Mouse (Mus musculus): ENCODE measurements at regions not wholly inside any gene's neighbourhood (a gene's known extent, or its start where the extent isn't known, plus 50 kb on each side); places are given as distances from the start of the nearest gene placed in this dataset.
A peak's percentile ranks its signal among the peaks of the same experiment; 100 is the strongest.
"Not testable (repeated sequence)": the region's sequence is repeated elsewhere in the genome, so short reads cannot be mapped to it uniquely, and the experiment has no call there.

DNA sequence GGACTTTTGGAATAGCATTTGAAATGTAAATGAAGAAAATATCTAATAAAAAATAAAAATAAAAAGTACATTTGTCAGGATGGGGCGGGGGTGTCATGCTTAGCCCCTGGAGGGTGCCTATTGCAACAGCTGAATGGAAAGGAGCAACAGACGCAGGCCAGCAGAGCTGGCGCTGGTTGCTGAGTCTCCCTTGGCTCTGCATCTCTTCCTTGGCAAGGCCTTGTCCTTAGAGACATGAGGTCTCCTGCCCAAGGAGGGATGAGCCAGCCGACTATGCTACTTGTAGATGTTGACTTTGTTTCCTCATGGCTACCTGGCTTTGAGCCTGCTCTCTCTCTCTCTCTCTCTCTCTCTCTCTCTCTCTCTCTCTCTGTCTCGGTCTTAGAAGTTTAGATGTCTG, 166.4 kb downstream of the Opa1 start:
- no peak for DNase-seq (ENCODE audit: low spot score in 2 of 2)

DNA sequence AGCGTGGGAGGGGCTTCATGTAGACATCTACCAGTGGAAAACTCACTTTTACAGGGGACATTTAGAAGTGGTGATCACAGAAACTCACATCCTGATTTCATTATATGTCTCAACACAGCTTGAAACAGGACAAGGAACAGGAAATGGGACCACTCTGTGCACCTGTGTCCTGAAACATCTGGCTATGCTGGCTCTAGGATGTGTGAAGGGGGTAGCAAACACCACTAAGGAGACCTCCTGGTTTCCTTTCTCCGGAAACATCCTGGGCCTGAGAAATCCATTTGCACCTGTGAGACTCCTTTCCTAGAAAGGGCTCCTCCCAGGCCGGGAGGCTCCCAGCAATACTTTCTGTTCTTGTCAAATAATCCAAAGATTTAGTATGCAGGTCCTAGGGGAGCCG, 167.1 kb downstream of the Opa1 start:
- no peak for DNase-seq (ENCODE audit: low spot score in 2 of 2)

DNA sequence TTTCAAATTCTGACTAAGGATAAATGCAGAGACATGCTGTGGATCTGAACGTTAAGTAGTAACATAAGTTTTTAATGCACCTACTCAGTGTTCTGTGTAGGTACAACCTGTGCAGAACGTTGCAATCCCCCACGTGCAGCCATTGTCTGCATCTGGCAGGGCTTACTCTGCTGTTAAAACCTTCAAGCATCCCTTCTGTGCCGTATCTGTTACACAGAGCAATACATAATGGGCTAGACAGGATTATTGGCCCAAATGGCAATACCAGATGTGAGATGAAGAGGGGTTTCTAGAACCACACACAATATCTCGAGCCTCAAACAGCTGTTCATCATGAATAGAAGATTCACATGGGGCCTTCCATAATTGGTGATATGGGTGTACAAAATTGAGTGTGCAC, 170.0 kb downstream of the Opa1 start:
- no peak for DNase-seq (ENCODE audit: low spot score in 2 of 2)

DNA sequence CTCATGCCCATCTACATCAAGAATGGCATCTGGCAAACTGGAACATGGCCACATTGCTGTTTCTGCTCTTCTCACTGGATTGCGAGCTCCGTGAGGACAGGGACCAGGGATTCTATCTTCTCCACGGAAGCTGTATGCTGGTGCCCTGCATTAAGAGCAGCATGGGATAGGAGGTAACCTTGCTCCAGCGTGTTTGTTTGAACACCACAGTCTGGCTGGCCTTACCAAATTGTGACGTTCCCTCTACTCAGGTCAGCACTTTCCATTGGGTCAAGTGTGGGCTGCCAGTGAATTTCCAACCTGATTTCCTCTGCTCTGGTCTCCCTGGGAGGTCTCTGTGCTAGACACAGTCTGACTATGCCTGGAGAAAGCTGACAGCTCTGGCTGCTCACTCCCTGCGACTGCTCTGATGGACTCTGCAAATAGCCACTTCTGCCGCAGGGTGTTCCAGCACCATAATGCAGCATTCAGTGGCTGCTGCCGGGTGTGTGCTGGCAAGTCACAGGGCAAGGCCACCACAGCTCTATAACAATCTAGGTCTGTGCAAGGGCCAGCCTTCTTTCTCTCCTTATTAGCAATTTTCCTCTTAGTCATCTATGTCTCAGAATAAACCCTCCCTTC, 175.6 kb downstream of the Opa1 start:
- DNase-seq (ENCODE audit: low spot score in 2 of 2): no peak

DNA sequence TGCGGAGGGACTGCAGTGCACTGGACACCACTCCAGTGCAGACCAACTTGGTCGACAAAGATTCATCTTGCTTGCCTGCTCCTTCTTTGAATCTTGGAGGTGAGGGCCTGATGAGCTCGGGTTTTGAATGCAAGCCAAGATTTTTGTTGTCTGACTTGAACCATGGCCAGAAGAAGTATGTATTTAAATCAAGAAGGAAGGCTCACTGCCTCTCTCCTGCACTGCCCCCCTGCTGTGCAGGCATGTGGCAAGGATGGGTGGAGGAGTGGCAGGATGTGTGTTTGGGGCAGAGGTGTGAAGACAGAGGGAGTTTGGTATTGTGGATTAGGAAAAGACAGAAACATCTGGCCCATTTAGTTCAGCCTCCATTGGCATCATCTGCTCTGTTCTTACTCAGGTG, 179.1 kb downstream of the Opa1 start:
- DNase-seq (ENCODE audit: low spot score in 2 of 2): no peak

DNA sequence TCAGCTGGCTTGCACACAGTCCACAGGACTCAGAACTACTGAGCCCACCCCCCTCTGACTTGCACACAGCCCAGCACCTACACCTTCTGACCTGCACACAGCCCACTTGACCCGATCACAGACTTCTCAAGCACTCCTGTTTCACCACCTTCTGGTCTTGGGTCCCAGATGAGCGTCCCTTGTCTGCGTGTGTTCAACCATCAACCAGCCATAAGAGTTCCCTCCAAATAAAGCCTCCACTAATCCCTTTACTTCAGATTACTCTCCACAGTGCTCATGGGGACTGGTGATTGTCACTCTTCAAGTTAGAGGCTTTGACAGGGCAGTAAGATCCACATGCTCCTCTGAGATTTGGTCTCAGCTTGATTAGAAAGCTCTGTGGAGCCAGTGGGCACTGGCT, 180.3 kb downstream of the Opa1 start:
- no peak for DNase-seq (ENCODE audit: low spot score in 2 of 2)

DNA sequence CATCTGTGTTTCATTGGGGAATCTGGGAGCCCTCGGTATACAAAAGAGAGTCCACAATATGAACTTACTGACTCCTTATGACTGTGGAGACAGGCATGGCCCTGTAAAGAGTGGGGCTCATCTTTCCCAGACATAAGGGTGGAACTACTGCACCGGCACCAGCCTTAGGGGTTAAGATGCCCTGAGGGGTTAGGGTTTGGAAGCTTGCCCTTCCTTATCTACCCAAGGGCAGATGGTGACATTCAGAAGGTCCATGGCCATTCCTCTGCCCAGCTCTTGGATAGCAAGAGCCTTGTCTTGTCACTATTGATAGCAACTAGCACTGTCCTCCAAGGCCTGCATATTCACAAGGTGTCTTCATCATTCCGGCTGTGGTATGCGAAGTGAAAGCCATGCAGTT, 181.5 kb downstream of the Opa1 start:
- no peak for DNase-seq (ENCODE audit: low spot score in 2 of 2)

DNA sequence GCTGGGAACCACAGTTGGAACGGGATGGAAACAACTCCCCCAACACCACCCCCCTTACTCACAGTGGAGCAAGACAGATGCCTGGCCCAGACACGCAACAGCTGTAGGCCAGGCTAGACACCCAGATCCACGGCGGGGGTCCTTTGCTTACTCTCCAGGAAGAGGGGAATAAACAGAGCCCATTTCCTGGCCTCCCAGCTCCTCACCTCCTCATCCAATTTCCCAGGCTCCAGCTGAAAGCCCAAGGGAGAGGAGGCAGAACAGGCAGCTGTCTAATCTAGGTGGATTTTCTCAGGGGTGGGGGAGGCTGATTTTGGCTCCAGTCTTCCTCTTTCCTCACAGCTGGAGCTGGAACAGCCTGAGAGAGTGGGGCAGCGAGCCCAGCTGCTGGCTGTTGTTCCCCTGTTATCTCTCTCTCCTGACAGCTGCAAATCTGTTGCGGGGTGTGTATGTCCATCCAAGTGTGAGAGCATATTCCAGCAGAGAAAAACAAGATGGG, 182.7 kb downstream of the Opa1 start:
- no peak for DNase-seq (ENCODE audit: low spot score in 2 of 2)

DNA sequence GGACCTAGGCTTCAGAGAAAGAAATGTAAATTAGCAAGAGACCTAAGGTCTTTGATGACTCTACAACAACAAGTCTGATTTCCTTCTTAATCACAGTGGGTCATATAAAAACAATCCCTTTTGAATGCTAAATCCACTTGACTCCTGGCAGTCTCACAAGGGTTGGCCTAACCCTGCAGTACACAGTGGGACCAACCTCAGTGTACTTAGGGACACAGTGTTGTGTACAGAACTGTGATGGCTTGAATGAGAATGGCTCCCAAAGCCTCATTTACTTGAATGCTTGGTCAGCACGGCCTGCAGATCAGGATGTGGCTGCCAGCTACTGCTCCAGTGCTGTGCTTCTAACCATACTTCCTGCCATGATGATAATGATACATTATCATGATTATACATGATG, 185.2 kb downstream of the Opa1 start:
- no peak for DNase-seq (ENCODE audit: low spot score in 2 of 2)

DNA sequence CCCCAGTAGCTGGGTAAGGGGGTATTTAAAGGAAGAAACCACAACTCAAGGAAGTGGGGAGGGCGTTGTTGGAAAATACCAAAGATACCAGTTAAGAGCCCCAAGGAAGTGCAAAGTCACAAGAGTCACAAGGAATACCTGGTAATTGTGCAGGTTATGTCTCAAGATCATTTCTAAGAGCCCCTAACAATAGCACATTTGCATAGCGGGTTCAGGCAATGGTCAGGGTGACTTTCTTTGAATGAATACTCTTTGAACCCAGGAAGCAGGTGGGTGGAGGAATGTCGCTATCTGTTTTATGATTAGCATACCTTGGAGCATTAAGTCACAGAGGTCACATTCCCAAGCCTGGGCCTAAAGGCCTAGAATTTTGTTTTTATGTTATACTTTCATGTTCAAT, 186.7 kb downstream of the Opa1 start:
- not testable (repeated sequence) for DNase-seq (ENCODE audit: low spot score in 2 of 2)

DNA sequence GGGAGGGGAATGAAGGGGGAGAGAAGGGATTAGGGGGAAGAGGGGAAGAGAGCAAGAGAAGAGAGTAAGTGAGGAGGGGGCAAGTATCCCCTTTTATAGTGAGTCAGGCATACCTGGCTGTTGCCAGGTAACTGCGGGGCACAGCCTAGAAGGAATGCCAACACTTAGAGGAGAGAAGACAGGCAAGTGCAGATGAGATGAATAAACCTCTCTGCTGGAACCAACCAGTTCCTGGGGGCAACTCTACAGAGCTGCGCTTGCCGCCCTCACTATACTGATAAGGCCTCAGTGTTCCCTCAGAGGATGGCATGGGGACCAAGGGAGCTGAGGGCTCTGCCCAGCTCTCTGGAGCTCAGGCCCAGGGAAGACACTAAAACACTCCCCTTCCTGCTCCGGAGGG, 192.2 kb downstream of the Opa1 start:
- DNase-seq (ENCODE audit: low spot score in 2 of 2): no peak

DNA sequence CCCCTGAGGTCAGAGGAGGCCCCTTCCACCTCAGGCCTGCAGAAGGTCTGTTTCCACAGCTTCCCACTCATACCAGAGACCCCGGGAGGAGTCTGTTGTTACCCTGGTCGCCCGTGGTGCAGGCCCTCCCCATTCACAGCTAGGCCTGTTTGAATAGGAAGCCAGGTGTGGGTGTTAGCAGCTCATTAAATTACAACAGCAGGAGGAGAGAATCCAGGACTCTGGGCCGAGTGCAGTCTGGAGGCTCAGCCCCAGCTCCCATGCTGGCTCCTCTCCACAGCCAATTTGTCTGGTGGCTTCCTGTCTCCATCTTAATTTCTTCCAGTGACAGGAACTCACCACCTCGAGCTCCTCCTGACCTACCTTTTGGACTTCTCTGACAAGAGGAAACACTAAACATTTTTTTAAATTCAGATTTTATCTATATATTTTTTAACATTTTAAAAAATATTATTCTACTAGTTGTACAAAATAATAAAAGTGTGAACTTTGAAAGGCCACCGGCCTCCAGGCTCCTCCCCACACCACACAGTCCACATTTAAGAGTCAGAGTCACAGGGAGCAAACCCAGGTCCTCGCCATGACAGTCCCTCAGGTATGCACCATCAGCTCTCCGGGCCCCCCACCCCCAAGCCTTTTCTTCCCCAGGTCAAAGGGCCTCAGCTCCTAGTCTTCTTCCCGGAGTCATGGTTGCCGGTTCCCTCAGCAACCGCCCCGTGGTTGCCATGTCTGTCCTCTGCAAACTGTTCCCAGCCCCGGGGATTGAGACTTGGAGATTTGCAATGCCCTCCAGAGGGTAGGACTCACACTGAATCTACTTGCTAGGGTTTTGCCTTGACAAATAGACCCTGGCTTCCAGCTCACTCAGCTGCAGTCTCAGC, 192.8 kb downstream of the Opa1 start:
- no peak for DNase-seq (ENCODE audit: low spot score in 2 of 2)

DNA sequence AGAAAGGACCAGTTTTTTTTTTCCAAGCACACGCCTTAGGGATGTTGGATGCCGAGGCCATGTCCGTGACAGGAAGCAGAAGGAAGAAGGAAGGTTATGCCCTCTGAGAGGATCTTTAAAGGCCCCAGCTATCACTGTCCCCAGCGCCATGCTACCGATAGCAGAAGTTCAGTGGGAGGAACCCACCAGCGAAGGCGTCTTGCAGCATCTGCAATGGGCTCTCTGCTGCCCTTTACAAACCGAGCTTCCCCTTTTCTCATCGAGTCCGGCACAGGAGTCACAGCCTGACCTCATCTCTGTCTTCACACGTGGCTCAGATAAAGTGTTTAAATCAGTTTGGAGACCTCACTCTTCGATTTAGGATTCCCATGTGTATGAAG, 193.5 kb downstream of the Opa1 start:
- DNase-seq (ENCODE audit: low spot score in 2 of 2): no peak

DNA sequence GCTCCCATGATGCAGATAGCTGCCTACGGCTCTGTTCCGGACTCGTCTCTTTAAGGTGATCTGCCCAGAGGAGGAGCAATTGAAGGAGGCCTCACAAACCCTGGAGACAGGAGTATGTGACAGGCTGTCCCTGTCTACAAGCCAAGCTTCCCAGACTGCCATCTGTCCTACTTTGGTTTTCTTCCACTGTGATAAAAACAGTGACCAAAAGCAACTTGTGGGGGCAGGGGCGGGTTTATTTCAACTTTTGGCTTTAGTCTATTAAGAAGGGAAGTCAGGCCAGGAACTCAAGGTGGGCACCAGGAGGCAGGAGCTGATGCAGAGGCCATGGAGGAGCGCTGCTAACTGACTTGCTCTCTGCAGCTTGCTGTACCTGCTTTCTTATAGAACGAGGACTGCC, 193.9 kb downstream of the Opa1 start:
- DNase-seq (ENCODE audit: low spot score in 2 of 2): peak in 1 of 2 experiments; percentile 14

DNA sequence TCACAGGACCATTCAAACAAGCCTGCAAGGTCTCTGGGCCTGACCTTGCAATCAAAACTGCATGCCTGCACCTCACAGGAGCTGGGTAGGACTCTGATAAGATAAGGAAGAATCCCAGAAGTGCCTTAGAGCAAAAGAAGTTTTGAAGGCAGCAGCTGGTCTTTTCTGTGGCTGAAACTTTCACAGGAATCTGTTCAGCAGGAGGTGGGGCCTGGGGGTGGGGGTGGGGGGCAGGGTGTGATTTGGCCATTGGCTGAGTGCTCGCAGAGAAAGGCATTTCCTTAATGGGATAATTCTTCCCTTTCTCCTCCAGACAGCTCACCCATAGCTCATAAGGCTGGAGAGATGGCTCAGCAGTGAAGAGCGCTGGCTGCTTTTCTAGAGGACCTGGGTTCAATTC, 195.8 kb downstream of the Opa1 start:
- no peak for DNase-seq (ENCODE audit: low spot score in 2 of 2)

DNA sequence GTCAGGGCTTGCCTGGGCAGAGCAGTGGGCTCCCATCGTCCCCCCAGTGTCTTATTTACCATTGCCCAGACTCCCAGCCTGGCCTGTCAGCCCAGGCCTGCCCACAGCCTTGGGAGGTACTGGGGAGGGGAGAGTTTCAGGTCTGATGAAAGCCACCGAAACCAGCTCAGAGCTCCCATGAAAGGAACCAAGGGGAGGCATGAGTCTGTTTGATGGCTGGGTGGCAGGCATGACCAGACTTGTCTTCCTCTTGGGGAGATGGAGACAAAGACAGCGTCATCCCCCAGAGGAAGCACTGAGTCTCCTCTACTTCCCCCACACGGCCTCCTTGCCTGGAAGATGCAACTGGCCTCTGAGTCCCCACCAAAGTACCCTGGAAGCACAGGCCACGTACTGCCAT, 196.7 kb downstream of the Opa1 start:
- no peak for DNase-seq (ENCODE audit: low spot score in 2 of 2)

DNA sequence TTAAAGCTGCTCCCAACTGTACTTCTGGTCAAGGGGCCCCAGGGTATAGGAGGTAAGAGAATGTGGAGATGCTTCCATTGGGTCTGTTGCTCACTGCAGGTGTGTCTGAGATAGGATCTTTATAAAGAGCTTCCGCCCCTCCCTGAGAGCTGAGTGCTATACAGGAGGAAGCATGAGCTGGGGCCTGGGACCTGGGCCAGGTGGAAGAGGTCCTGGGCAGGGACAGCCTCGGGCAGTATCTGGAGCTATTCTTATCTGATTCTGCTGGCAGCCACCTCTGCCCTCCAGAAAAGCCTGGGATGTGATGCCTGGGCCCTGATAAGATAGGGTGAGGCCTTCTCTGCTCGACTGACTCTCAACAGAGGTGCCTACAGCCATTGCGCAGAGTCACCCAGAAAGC, 203.3 kb downstream of the Opa1 start:
- no peak for DNase-seq (ENCODE audit: low spot score in 2 of 2)

DNA sequence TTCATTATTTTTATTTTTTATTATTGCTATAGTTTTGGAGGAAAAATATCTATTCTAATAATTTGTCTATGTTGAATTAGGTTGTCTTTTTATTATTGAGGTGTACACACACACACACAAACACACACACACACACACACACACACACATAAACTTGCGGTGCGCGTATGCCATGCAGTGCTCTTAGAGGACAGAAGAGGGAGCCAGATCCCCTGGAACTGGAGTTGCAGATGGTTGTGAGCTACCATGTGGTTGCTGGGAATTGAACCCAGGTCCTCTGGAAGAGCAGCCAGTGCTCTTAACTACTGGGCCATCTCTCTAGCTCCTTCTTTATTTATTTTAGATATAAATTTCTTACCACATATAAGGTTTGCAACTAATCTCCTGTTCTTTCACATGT, 206.0 kb downstream of the Opa1 start:
- DNase-seq (ENCODE audit: low spot score in 2 of 2): no peak

DNA sequence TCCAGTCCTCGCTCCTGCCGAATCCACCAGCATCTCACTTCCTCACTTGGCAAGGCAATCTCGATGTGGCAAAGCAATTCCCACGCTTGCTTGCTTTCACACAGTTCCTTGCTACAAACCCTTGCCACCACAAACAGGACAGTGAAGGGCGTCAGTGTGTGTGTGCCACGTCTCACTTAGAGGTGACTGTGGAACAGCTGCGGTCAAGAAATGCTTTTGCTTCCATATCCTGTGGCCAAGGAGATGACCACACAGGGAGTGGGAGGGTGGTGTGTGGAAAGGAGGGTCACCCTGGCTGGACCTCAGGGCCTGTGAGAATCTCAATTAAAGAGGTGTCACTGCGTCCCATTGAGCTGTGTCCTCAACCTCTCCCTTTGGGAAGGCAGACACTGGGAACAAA, 207.4 kb downstream of the Opa1 start:
- no peak for DNase-seq (ENCODE audit: low spot score in 2 of 2)

DNA sequence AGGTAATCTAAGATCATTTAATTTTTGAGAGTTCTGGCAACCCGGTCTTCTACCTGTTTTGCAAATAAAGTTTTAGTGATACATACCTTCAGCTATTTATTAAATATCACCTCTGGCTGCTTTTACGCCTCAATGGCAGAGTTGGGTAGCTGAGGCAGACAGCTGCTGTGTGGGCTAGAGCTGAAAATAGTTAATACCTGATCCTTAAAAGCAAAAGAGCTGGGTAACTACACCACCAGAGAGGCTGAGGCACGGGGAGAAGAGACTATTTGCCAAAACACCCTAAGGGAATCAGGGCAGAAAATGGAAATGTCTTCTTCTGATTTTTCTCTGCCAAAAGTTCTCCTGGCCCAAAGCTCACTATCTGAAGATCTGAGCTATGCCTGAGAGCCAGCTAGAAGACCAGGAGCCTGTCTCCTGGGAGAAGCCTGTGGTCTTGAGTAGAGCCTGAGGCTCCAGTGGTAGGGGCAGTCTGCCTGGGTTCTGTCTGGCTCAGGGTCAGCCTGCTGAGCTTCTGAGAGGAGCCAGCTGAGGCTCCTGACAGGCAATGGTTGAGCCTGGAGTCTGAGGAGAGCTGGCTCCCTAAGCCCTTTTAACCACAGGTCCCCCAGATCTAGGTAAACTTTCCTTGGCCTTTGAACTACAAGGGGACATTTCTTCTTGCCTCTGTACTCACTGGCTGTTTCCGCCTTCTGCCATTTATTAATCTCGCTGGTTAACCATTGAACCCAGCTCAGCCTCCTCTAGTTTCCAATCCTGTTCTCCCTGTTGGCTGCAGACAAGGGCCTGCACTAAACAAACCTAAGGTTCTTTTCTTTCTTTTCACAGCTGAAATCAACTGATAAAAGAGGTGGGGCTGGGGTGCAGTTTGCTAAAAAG, 208.7 kb downstream of the Opa1 start:
- no peak for DNase-seq (ENCODE audit: low spot score in 2 of 2)

DNA sequence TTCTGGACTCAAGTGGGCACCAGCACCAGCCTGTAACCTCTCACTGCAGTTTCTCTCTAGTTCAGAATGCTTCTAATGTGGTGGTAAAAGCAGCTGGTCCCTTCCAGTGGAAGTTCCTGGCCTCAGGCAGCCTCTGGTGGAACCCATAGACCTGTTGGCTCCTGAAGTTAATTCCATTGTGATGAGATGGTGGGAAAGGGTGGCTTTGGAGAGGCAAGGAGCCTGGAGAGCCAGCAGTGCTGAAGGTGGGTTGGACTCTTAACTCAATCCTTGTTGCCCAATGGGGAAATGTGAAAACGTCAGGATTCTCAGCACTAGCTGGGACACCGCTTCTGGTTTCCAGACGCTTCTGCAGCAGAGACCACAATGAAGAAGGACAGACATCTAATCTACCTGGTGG, 210.9 kb downstream of the Opa1 start:
- no peak for DNase-seq (ENCODE audit: low spot score in 2 of 2)

DNA sequence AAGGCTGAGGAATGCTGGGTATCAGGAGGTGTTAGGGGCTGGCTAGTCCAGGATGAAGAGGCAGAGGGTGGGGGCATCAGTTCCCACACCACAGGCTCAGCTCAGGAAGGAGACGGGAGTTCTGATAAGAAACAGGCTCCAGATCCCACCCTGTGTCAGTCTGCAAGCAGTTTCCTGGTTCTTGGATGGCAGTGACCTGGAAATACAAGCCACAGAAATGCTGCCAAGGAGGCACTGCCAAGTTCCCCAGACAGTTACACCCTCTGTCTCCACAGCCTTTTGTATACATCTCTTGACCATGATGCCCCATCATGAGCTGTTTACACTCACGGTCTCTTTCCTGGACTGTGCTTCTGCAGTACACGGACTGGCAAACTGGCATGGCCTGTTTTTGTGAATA, 220.1 kb downstream of the Opa1 start:
- DNase-seq (ENCODE audit: low spot score in 2 of 2): no peak

Measured in right cerebral cortex, postnatal 36 days (tissue).